Comparison of ENCODE assay signal across 10 mouse cellular contexts in the genomic region with DNA sequence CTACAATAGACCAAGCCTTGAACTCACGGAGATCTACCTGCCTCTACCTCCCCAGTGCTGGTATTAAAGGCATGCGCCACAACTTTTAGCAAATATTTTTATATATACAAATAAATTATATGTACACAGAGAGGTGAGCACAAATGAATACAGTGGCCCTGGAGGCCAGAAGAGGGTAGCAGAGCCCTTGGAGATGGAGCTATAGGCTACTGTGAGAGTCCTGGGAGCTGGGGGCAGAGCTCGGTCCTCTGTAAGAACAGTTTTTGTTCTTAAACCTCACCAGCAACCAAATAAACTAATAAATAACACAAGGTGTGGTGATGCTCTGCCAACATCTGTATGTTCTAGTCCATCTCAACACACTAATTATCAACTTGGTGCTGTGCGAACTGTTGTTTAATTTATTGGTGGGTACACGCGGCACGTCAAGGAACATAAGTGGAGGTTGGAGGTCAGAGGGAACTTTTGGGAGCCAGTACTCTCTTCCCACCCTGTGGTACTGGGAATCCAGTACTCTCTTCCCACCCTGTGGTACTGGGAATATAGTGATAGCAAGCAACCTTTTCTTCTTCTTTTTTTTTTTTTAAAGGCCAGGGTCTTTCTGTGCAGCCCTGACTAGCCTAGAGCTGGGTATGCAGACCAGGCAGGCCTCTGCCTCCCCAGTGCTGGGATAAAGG. TPM values are rescaled to one million over a fixed set of nuclear protein-coding genes. Genes with fewer than 3 reads are reported as not detected.
DNase-seq lines count a peak whose midpoint lies in the region; ATAC-seq lines count a peak whose summit lies in the region.
"Had no signal": no experiment of that assay in that cellular context is flagged by ENCODE, and none has a peak within 500 bp of the region (broad histone marks: within the 10 kb centered on the region; RNA-seq: fewer than 3 reads in every experiment).

No protein-coding gene starts in this region.

- peaks cover 26% of the 10 kb centered on the region for H3K4me1 ChIP-seq in embryonic facial prominence, embryonic 14.5 days (ENCODE audit: control insufficient read depth, insufficient read depth, low read length)
- peaks cover 44% of the 10 kb centered on the region for H3K4me1 ChIP-seq in embryonic facial prominence, embryonic 10.5 days

- no peaks in the 10 kb centered on the region for H3K9me3 ChIP-seq in embryonic facial prominence, embryonic 14.5 days (ENCODE audit: control insufficient read depth, low read length)
- H3K9me3 ChIP-seq in embryonic facial prominence, embryonic 10.5 days, result no peaks in the 10 kb centered on the region

- H3K4me3 ChIP-seq in embryonic facial prominence, embryonic 14.5 days (ENCODE audit: low read depth, low read length), result no peak overlapping the region
- H3K4me3 ChIP-seq in embryonic facial prominence, embryonic 10.5 days, result no peak overlapping the region

- no peak for DNase-seq in embryonic facial prominence, embryonic 14.5 days (ENCODE audit: low spot score)
- no peak for DNase-seq in embryonic facial prominence, embryonic 10.5 days (ENCODE audit: low spot score)
- DNase-seq in kidney, postnatal 10 days, result peak; percentile 51
- DNase-seq in kidney, postnatal 25 days, result no peak
- peak; percentile 56 for DNase-seq in thymus, postnatal 14 days
- DNase-seq in thymus, postnatal 0 days (ENCODE audit: low spot score), result no peak
- DNase-seq in urinary bladder, postnatal 25 days (ENCODE audit: low spot score), result no peak
- no peak for DNase-seq in cerebellum, postnatal 14 days

- ATAC-seq in embryonic facial prominence, embryonic 14.5 days (ENCODE audit: low read depth), result no peak
- ATAC-seq: hindbrain, embryonic 16.5 days; midbrain, embryonic 16.5 days had no signal

- no peaks in the 10 kb centered on the region for H3K36me3 ChIP-seq in embryonic facial prominence, embryonic 14.5 days (ENCODE audit: control insufficient read depth, insufficient read depth, low read length)
- no peaks in the 10 kb centered on the region for H3K36me3 ChIP-seq in embryonic facial prominence, embryonic 10.5 days (replicated peaks)

- H3K27me3 ChIP-seq in embryonic facial prominence, embryonic 14.5 days (replicated peaks; ENCODE audit: control insufficient read depth, insufficient read depth, low read length), result no peaks in the 10 kb centered on the region
- peaks cover 30% of the 10 kb centered on the region for H3K27me3 ChIP-seq in embryonic facial prominence, embryonic 10.5 days (replicated peaks; ENCODE audit: low read depth, poor library complexity, severe bottlenecking)

- H3K4me2 ChIP-seq in embryonic facial prominence, embryonic 14.5 days (ENCODE audit: low read depth, low read length), result no peak overlapping the region

- no peak overlapping the region for H3K9ac ChIP-seq in embryonic facial prominence, embryonic 14.5 days (ENCODE audit: low read depth, low read length)

- WGBS in embryonic facial prominence, embryonic 14.5 days, result 94% methylated on average over 7 of the region's 7 CpGs
- 92% methylated on average over 7 of the region's 7 CpGs for WGBS in embryonic facial prominence, embryonic 10.5 days

- H3K27ac ChIP-seq in embryonic facial prominence, embryonic 14.5 days (replicated peaks; ENCODE audit: low read depth, low read length), result 0 out of 2 replicates have a peak overlapping the region, but pooled peaks have one; percentile 15
- no peak overlapping the region for H3K27ac ChIP-seq in embryonic facial prominence, embryonic 10.5 days (replicated peaks)

RNA-seq across cellular contexts. Expression of a gene that starts 5.3 kb away (rescaled TPM):
- 3.0 and 4.5 TPM in 2 replicates for polyA plus RNA-seq in embryonic facial prominence, embryonic 14.5 days (2014; fragmentation: Nextera tagmentation; extraction: Ambion mirVana)
- 2.4 and 3.5 TPM in 2 replicates for polyA plus RNA-seq in embryonic facial prominence, embryonic 10.5 days (2016; fragmentation: Nextera tagmentation; extraction: Ambion mirVana)
- polyA plus RNA-seq in thymus, postnatal 0 days (2015; fragmentation: Nextera tagmentation; extraction: Ambion mirVana), result 5.3 and 6.2 TPM in 2 replicates

RNA-seq across cellular contexts. Expression of a gene that starts 42.5 kb away (rescaled TPM):
- 0.77 and 1.0 TPM in 2 replicates for polyA plus RNA-seq in embryonic facial prominence, embryonic 14.5 days (2014; fragmentation: Nextera tagmentation; extraction: Ambion mirVana)
- 1.5 and 1.8 TPM in 2 replicates for polyA plus RNA-seq in embryonic facial prominence, embryonic 10.5 days (2016; fragmentation: Nextera tagmentation; extraction: Ambion mirVana)
- 1.3 and 1.4 TPM in 2 replicates for polyA plus RNA-seq in thymus, postnatal 0 days (2015; fragmentation: Nextera tagmentation; extraction: Ambion mirVana)

RNA-seq across cellular contexts. Expression of a gene that starts 42.6 kb away (rescaled TPM):
- 20.2 and 21.3 TPM in 2 replicates for polyA plus RNA-seq in embryonic facial prominence, embryonic 14.5 days (2014; fragmentation: Nextera tagmentation; extraction: Ambion mirVana)
- 20.4 and 21.0 TPM in 2 replicates for polyA plus RNA-seq in embryonic facial prominence, embryonic 10.5 days (2016; fragmentation: Nextera tagmentation; extraction: Ambion mirVana)
- 18.9 and 20.1 TPM in 2 replicates for polyA plus RNA-seq in thymus, postnatal 0 days (2015; fragmentation: Nextera tagmentation; extraction: Ambion mirVana)

RNA-seq across cellular contexts. Expression of a gene that starts 46.5 kb away (rescaled TPM):
- polyA plus RNA-seq in embryonic facial prominence, embryonic 14.5 days (2014; fragmentation: Nextera tagmentation; extraction: Ambion mirVana), result 11.0 and 12.4 TPM in 2 replicates
- 37.2 and 41.7 TPM in 2 replicates for polyA plus RNA-seq in embryonic facial prominence, embryonic 10.5 days (2016; fragmentation: Nextera tagmentation; extraction: Ambion mirVana)
- polyA plus RNA-seq in thymus, postnatal 0 days (2015; fragmentation: Nextera tagmentation; extraction: Ambion mirVana), result 12.7 and 13.2 TPM in 2 replicates

RNA-seq across cellular contexts. Expression of a gene that starts 59.2 kb away (rescaled TPM):
- 371 and 387 TPM in 2 replicates for polyA plus RNA-seq in embryonic facial prominence, embryonic 14.5 days (2014; fragmentation: Nextera tagmentation; extraction: Ambion mirVana)
- polyA plus RNA-seq in embryonic facial prominence, embryonic 10.5 days (2016; fragmentation: Nextera tagmentation; extraction: Ambion mirVana), result 409 and 427 TPM in 2 replicates
- 403 and 424 TPM in 2 replicates for polyA plus RNA-seq in thymus, postnatal 0 days (2015; fragmentation: Nextera tagmentation; extraction: Ambion mirVana)

Comparison
In these comparisons a context has a peak if more than half of its experiments do, and no peak if none do; other contexts are left out.
1. DNase-seq: peak in kidney, postnatal 10 days (single experiment) and thymus, postnatal 14 days (single experiment); none in embryonic facial prominence, embryonic 14.5 days (single experiment), embryonic facial prominence, embryonic 10.5 days (single experiment), kidney, postnatal 25 days (0 of 2), thymus, postnatal 0 days (single experiment), urinary bladder, postnatal 25 days (single experiment) and cerebellum, postnatal 14 days (0 of 2).